Mouse (Mus musculus) lung, postnatal 0 days (tissue): ENCODE measurements at regions not wholly inside any gene's neighbourhood (a gene's known extent, or its start where the extent isn't known, plus 50 kb on each side); places are given as distances from the start of the nearest gene placed in this dataset.

ENCODE experiments used
- CTCF ChIP-seq: IDR thresholded peaks from 2 replicates; pipeline ENCODE4 v1.5.1; 2016; ENCODE audit warnings: antibody characterized with exemption, mild to moderate bottlenecking
- EP300 ChIP-seq: IDR thresholded peaks from 2 replicates; pipeline ENCODE4 v1.6.1; 2016; ENCODE audit warnings: antibody characterized with exemption, mild to moderate bottlenecking, control low read depth

DNA sequence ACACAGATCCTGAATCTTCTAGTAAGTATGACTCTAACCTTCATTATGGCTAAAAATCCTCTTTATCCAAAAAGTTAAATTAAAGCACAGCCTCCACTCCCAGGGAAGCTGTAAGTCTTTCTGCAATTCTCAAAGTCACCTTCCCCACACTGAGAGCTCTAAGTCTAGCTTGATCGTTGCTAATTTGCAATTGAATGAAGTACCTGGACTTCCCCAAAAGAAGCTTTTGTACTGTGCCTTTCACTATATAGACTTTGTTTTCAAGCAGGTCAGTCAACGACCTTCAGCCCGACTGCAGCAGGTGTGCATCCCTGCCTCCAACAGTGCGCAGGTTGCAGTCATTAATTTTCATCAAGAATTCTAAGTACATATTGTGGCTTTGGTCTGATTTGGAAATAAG lies 950.4 kb upstream of the Cdh6 start:
- TF ChIP-seq CTCF (no peak), EP300 (no peak)
